Mouse (Mus musculus) MEL (cell line): ENCODE results near the gene Dtx4. TPM values are rescaled to one million over a fixed set of nuclear protein-coding genes. Genes with fewer than 3 reads are reported as not detected.

Experiments used
- DNase-seq: peaks from one replicate; pipeline ENCODE4 v3.0.0; 2011; ENCODE audit warnings: low read depth, low spot score
- H3K27ac ChIP-seq: 2 replicates; pipeline ENCODE4 v1.5.1; 2012; ENCODE audit warnings: low read depth, mild to moderate bottlenecking, control low read depth, low read length, moderate library complexity; ENCODE audit not compliant: control insufficient read depth
- H3K27me3 ChIP-seq, 2 experiments: fragments of 150-350 bp in 1 of 2; sonication (generic) in 1 of 2; 2 replicates each; pipeline ENCODE4 v1.6.1; 2012; ENCODE audit warnings: low read length in 2 of 2, mild to moderate bottlenecking in 2 of 2, improper control_type of control experiment in 1 of 2, moderate library complexity in 1 of 2; ENCODE audit not compliant: insufficient read depth in 2 of 2, control insufficient read depth in 1 of 2
- H3K36me3 ChIP-seq, 2 experiments: 2 replicates each; pipeline ENCODE4 v1.6.1; 2012 to 2014; ENCODE audit warnings: low read length in 2 of 2, improper control_type of control experiment in 1 of 2, inconsistent platforms in 1 of 2, mild to moderate bottlenecking in 1 of 2; ENCODE audit not compliant: insufficient read depth in 2 of 2, control insufficient read depth in 1 of 2
- H3K4me1 ChIP-seq, 2 experiments: fragments of 150-350 bp in 1 of 2; sonication (generic) in 1 of 2; 2 replicates each; pipeline ENCODE4 v1.6.1; 2012; ENCODE audit warnings: low read length in 2 of 2, improper control_type of control experiment in 1 of 2, mild to moderate bottlenecking in 1 of 2; ENCODE audit not compliant: insufficient read depth in 2 of 2, control insufficient read depth in 1 of 2
- H3K4me3 ChIP-seq, 2 experiments: fragments of 150-350 bp in 1 of 2; sonication (generic) in 1 of 2; 2 replicates each; pipeline ENCODE4 v1.5.1; 2012; ENCODE audit warnings: low read depth in 2 of 2, low read length in 2 of 2, mild to moderate bottlenecking in 2 of 2, moderate library complexity in 2 of 2, control low read depth in 1 of 2, improper control_type of control experiment in 1 of 2; ENCODE audit not compliant: control insufficient read depth in 1 of 2, insufficient read depth in 1 of 2
- H3K79me2 ChIP-seq: 2 replicates; pipeline ENCODE4 v1.6.1; 2012; ENCODE audit warnings: mild to moderate bottlenecking, low read length, moderate library complexity; ENCODE audit not compliant: control insufficient read depth, poor library complexity, insufficient read depth
- H3K9ac ChIP-seq: 2 replicates; pipeline ENCODE4 v1.6.1; 2012; ENCODE audit warnings: low read depth, mild to moderate bottlenecking, control low read depth, low read length, moderate library complexity; ENCODE audit not compliant: control insufficient read depth, poor library complexity, severe bottlenecking
- H3K9me3 ChIP-seq: fragments of 150-350 bp; sonication (generic); replicated peaks from 2 replicates; pipeline ENCODE4 v1.6.1; 2012; ENCODE audit warnings: mild to moderate bottlenecking, low read length, improper control_type of control experiment, moderate library complexity; ENCODE audit not compliant: insufficient read depth
- BHLHE40 ChIP-seq: IDR thresholded peaks from 2 replicates; pipeline ENCODE4 v1.6.1; 2012; ENCODE audit warnings: low read depth, mild to moderate bottlenecking, inconsistent platforms, low read length, improper control_type of control experiment, borderline replicate concordance
- CHD1 ChIP-seq: IDR thresholded peaks from 2 replicates; pipeline ENCODE4 v1.6.1; 2012; ENCODE audit warnings: low read depth, mild to moderate bottlenecking, inconsistent platforms, low read length, improper control_type of control experiment
- CHD2 ChIP-seq: IDR thresholded peaks from 2 replicates; pipeline ENCODE4 v1.6.1; 2011; ENCODE audit warnings: low read length, improper control_type of control experiment
- CTCF ChIP-seq, 3 experiments: IDR thresholded peaks in 2 of 3; conservative IDR thresholded peaks in 1 of 3; 2 replicates each; pipeline ENCODE4 v1.5.1; 2011 to 2012; ENCODE audit warnings: low read length in 3 of 3, low read depth in 2 of 3, mild to moderate bottlenecking in 2 of 3, improper control_type of control experiment in 1 of 3, inconsistent platforms in 1 of 3, mixed read lengths in 1 of 3, moderate library complexity in 1 of 3; ENCODE audit not compliant: control insufficient read depth in 1 of 3, insufficient read depth in 1 of 3, poor library complexity in 1 of 3, severe bottlenecking in 1 of 3
- E2F4 ChIP-seq: IDR thresholded peaks from 2 replicates; pipeline ENCODE4 v1.6.1; 2011; ENCODE audit warnings: low read depth, low read length, improper control_type of control experiment, borderline replicate concordance
- ELF1 ChIP-seq: IDR thresholded peaks from 2 replicates; pipeline ENCODE4 v1.6.1; 2014; ENCODE audit warnings: low read depth, mild to moderate bottlenecking, inconsistent platforms, low read length, improper control_type of control experiment, moderate library complexity
- EP300 ChIP-seq, 2 experiments: IDR thresholded peaks; 2 replicates each; pipeline ENCODE4 v1.6.1; 2011; ENCODE audit warnings: improper control_type of control experiment in 2 of 2, low read length in 2 of 2, low read depth in 1 of 2, mild to moderate bottlenecking in 1 of 2
- ETS1 ChIP-seq: IDR thresholded peaks from 2 replicates; pipeline ENCODE4 v1.6.1; 2012; ENCODE audit warnings: low read depth, mild to moderate bottlenecking, inconsistent platforms, low read length, improper control_type of control experiment, moderate library complexity
- GABPA ChIP-seq: IDR thresholded peaks from 2 replicates; pipeline ENCODE4 v1.6.1; 2012; ENCODE audit warnings: low read depth, mild to moderate bottlenecking, inconsistent platforms, low read length, improper control_type of control experiment, moderate library complexity
- HCFC1 ChIP-seq: IDR thresholded peaks from 2 replicates; pipeline ENCODE4 v1.6.1; 2012; ENCODE audit warnings: low read depth, mild to moderate bottlenecking, inconsistent platforms, low read length, improper control_type of control experiment, moderate library complexity
- JUND ChIP-seq: IDR thresholded peaks from 2 replicates; pipeline ENCODE4 v1.6.1; 2011; ENCODE audit warnings: low read depth, mild to moderate bottlenecking, improper control_type of control experiment, low read length
- KAT2A ChIP-seq: conservative IDR thresholded peaks from 2 replicates; pipeline ENCODE4 v1.6.1; 2012; ENCODE audit warnings: low read depth, low read length, improper control_type of control experiment, inconsistent platforms
- MAFK ChIP-seq: IDR thresholded peaks from 2 replicates; pipeline ENCODE4 v1.6.1; 2011; ENCODE audit warnings: low read depth, mild to moderate bottlenecking, low read length, improper control_type of control experiment, borderline replicate concordance
- MAX ChIP-seq: IDR thresholded peaks from 2 replicates; pipeline ENCODE4 v1.6.1; 2011; ENCODE audit warnings: low read length, improper control_type of control experiment
- MAZ ChIP-seq: IDR thresholded peaks from 2 replicates; pipeline ENCODE4 v1.6.1; 2012; ENCODE audit warnings: low read depth, mild to moderate bottlenecking, inconsistent platforms, low read length, improper control_type of control experiment
- MXI1 ChIP-seq: IDR thresholded peaks from 2 replicates; pipeline ENCODE4 v1.6.1; 2011; ENCODE audit warnings: mild to moderate bottlenecking, low read depth, low read length, improper control_type of control experiment
- MYB ChIP-seq: IDR thresholded peaks from 2 replicates; pipeline ENCODE4 v1.6.1; 2011; ENCODE audit warnings: mild to moderate bottlenecking, low read depth, low read length, improper control_type of control experiment
- MYC ChIP-seq: IDR thresholded peaks from 2 replicates; pipeline ENCODE4 v1.6.1; 2011; ENCODE audit warnings: low read depth, mild to moderate bottlenecking, low read length, improper control_type of control experiment, moderate library complexity
- NELFE ChIP-seq: IDR thresholded peaks from 2 replicates; pipeline ENCODE4 v1.6.1; 2011; ENCODE audit warnings: low read depth, low read length, improper control_type of control experiment
- NRF1 ChIP-seq: IDR thresholded peaks from 2 replicates; pipeline ENCODE4 v1.6.1; 2014; ENCODE audit warnings: low read depth, mild to moderate bottlenecking, inconsistent platforms, low read length, improper control_type of control experiment, moderate library complexity; ENCODE audit not compliant: poor library complexity, insufficient read depth, severe bottlenecking
- POLR2A ChIP-seq, 2 experiments: IDR thresholded peaks; 2 replicates each; pipeline ENCODE4 v1.6.1; 2011 to 2012; ENCODE audit warnings: low read length in 2 of 2, mild to moderate bottlenecking in 2 of 2, control low read depth in 1 of 2, improper control_type of control experiment in 1 of 2, low read depth in 1 of 2, moderate library complexity in 1 of 2; ENCODE audit not compliant: control insufficient read depth in 1 of 2, insufficient read depth in 1 of 2, poor library complexity in 1 of 2
- POLR2AphosphoS2 ChIP-seq: IDR thresholded peaks from 2 replicates; pipeline ENCODE4 v1.6.1; 2011; ENCODE audit warnings: low read length, improper control_type of control experiment
- POLR2AphosphoS5 ChIP-seq: IDR thresholded peaks from 2 replicates; pipeline ENCODE4 v1.6.1; 2012; ENCODE audit warnings: low read depth, borderline replicate concordance, mild to moderate bottlenecking, inconsistent platforms, low read length, moderate library complexity, mixed read lengths
- RAD21 ChIP-seq: IDR thresholded peaks from 2 replicates; pipeline ENCODE4 v1.6.1; 2011; ENCODE audit warnings: mild to moderate bottlenecking, low read depth, low read length, improper control_type of control experiment
- SIN3A ChIP-seq: IDR thresholded peaks from 2 replicates; pipeline ENCODE4 v1.6.1; 2012; ENCODE audit warnings: low read length, improper control_type of control experiment, inconsistent platforms
- SMC3 ChIP-seq: IDR thresholded peaks from 2 replicates; pipeline ENCODE4 v1.6.1; 2011; ENCODE audit warnings: low read depth, low read length, improper control_type of control experiment
- TAL1 ChIP-seq: IDR thresholded peaks from 2 replicates; pipeline ENCODE4 v1.6.1; 2012; ENCODE audit warnings: mild to moderate bottlenecking, inconsistent platforms, low read length, moderate library complexity, mixed read lengths
- TBP ChIP-seq: IDR thresholded peaks from 2 replicates; pipeline ENCODE4 v1.8.0; 2011; ENCODE audit warnings: low read depth, low read length, improper control_type of control experiment
- TCF12 ChIP-seq: IDR thresholded peaks from 2 replicates; pipeline ENCODE4 v1.6.1; 2014; ENCODE audit warnings: low read depth, mild to moderate bottlenecking, inconsistent platforms, low read length, improper control_type of control experiment, moderate library complexity
- UBTF ChIP-seq: IDR thresholded peaks from 2 replicates; pipeline ENCODE4 v1.6.1; 2012; ENCODE audit warnings: low read depth, mild to moderate bottlenecking, inconsistent platforms, low read length, improper control_type of control experiment, moderate library complexity, borderline replicate concordance; ENCODE audit not compliant: insufficient read depth
- USF1 ChIP-seq: IDR thresholded peaks from 2 replicates; pipeline ENCODE4 v1.6.1; 2014; ENCODE audit warnings: low read depth, mild to moderate bottlenecking, inconsistent platforms, low read length, improper control_type of control experiment, moderate library complexity
- USF2 ChIP-seq, 2 experiments: IDR thresholded peaks; 2 replicates each; pipeline ENCODE4 v1.6.1; 2011 to 2012; ENCODE audit warnings: improper control_type of control experiment in 2 of 2, low read length in 2 of 2, borderline replicate concordance in 1 of 2, inconsistent platforms in 1 of 2, low read depth in 1 of 2, mild to moderate bottlenecking in 1 of 2; ENCODE audit not compliant: insufficient read depth in 1 of 2
- ZC3H11A ChIP-seq: IDR thresholded peaks from 2 replicates; pipeline ENCODE4 v1.6.1; 2012; ENCODE audit warnings: low read depth, mild to moderate bottlenecking, inconsistent platforms, low read length, improper control_type of control experiment
- ZKSCAN1 ChIP-seq: IDR thresholded peaks from 2 replicates; pipeline ENCODE4 v1.6.1; 2012; ENCODE audit warnings: low read depth, mild to moderate bottlenecking, inconsistent platforms, low read length, improper control_type of control experiment, moderate library complexity
- ZMIZ1 ChIP-seq: IDR thresholded peaks from 2 replicates; pipeline ENCODE4 v1.6.1; 2012; ENCODE audit warnings: low read depth, mild to moderate bottlenecking, inconsistent platforms, low read length, improper control_type of control experiment, moderate library complexity
- ZNF384 ChIP-seq: IDR thresholded peaks from 2 replicates; pipeline ENCODE4 v1.6.1; 2012; ENCODE audit warnings: low read depth, mild to moderate bottlenecking, inconsistent platforms, low read length, improper control_type of control experiment
- polyA plus RNA-seq, 2 experiments: library from polyadenylated mRNA; stranded (reverse) in 1 of 2; unstranded in 1 of 2; fragments of >175 nt in 1 of 2; fragments of >200 nt in 1 of 2; gene quantifications; 2 replicates each; pipeline versions ENCODE4 v1.2.1 to v1.2.4; 2012; ENCODE audit warnings: low replicate concordance in 2 of 2, low read depth in 1 of 2; ENCODE audit not compliant: insufficient read length in 2 of 2, insufficient read depth in 1 of 2, missing spikeins in 1 of 2
- total RNA-seq: library from RNA; depleted of rRNA; stranded (reverse); fragments of 300-350 nt; gene quantifications from 2 replicates; pipeline ENCODE4 v1.2.3, GENCODE M21; 2012

Dtx4 gene
- total and polyA plus RNA-seq, 3 experiments: 2.2 to 8.8 TPM; not detected in 1

DNA sequence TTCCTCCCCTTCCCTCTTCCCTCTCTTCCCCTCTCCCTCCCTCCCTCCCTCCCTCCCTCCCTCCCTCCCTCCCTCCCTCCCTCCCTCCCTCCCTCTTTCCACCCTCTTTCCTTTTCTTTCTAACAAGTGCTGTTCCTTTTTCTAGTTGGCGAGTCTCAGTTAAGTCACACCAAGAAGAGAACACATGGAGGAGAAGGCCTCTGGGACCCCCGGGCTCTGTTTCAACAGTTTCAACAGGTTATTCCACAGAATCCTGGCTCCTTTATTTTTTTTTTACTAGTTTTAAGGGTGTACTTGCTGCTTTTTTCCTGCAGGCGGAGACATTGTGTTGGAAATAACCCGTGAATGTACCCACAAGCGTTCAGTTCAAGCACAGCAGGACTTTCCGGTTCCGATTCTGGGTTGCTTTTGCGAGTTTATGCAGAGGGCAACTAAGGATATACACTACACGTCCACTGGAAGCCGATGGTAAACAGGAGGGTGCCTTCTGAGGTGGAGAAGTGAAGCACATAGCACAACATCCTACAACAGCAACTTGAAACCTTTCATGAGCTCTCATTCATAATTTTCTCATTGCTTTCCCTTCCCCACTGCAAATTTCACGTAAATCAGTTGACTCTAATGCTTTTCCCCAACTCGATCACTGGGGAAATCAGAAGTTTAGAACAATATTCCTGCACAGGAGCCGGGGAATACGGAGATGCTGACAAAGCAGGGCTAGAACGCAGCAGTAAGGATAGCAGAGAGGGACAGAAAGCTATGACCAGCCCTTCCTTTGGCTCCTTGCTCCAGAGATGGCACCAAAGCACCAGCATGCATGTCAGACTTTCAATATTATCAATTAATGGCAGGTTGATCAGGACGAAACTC, 16.7 kb upstream of the Dtx4 start:
- H3K9me3 ChIP-seq: no peaks in the 10 kb centered on the region
- H3K4me1 ChIP-seq: no peaks in the 10 kb centered on the region
- H3K27ac ChIP-seq: no peak overlapping the region
- H3K9ac ChIP-seq: peak overlapping the region; percentile 71
- H3K79me2 ChIP-seq: no peaks in the 10 kb centered on the region
- peak; percentile 80 for DNase-seq
- peaks cover 0 to 4% of the 10 kb centered on the region in 2 experiments; a peak in 3 of 4 replicates for H3K27me3 ChIP-seq
- H3K4me3 ChIP-seq: peak overlapping the region; percentile 73 to 89
- H3K36me3 ChIP-seq: no peaks in the 10 kb centered on the region
- TF ChIP-seq SIN3A (peak; percentile 61; the same call in 1 of the 2 replicates), MYC (no peak), TCF12 (no peak), POLR2AphosphoS5 (no peak), USF2 (IDR thresholded peaks at IDR 0.05; ENCODE audit: borderline replicate concordance in 1 of 2, insufficient read depth in 1 of 2, low read depth in 1 of 2, low read length in 2 of 2) (no peak), MAX (no peak), MXI1 (0 out of 2 replicates have a peak, but pooled peaks have one; percentile 20), JUND (no peak), CHD2 (no peak), EP300 (IDR thresholded peaks at IDR 0.05; ENCODE audit: low read depth in 1 of 2, low read length in 2 of 2) (no peak), KAT2A (no peak), NELFE (no peak), ETS1 (no peak), UBTF (no peak), MAFK (peak; percentile 76), NRF1 (no peak), POLR2AphosphoS2 (no peak), CHD1 (no peak), TAL1 (no peak), ELF1 (no peak), TBP (no peak), GABPA (no peak), MAZ (no peak), SMC3 (peak; percentile 89), ZC3H11A (peak; percentile 76), HCFC1 (0 out of 2 replicates have a peak, but pooled peaks have one; percentile 14), BHLHE40 (no peak), ZNF384 (peak; percentile 93), E2F4 (no peak), CTCF (IDR thresholded peaks at IDR 0.05 in 2 of 3, conservative IDR thresholded peaks at IDR 0.05 in 1 of 3; ENCODE audit: control insufficient read depth in 1 of 3, insufficient read depth in 1 of 3, low read depth in 2 of 3, low read length in 3 of 3, poor library complexity in 1 of 3, severe bottlenecking in 1 of 3) (peak; percentile 43 to 86 (median 65); a peak in 4 of 6 replicates), ZKSCAN1 (no peak), POLR2A (IDR thresholded peaks at IDR 0.05; ENCODE audit: control insufficient read depth in 1 of 2, insufficient read depth in 1 of 2, low read depth in 1 of 2, low read length in 2 of 2, poor library complexity in 1 of 2) (no peak), MYB (no peak), ZMIZ1 (no peak), RAD21 (peak; percentile 95), USF1 (no peak)
